Mouse (Mus musculus): ENCODE results near the gene Cadm1.

DNA sequence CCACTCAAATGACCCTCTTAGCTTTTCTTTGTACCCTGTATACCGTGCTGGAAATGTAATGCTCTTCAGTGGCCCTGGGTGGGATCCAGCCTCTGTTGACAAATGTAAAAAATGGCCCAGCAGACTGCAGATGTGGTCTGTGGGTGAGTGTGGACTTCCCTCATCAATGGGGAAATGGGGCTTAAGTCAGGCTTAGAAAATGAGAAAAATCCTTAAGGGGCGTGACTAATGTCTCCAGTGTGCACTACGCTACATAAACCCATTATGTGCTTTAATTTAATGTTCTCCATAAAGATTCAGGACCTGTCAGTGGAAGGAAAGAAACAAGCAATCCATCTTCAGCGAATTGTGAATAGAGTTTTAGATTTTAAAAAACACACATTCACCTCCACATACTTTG, 40.2 kb downstream of the Cadm1 start:
- TF ChIP-seq GATA1 (IDR thresholded peaks at IDR 0.05; ENCODE audit: low read depth, low read length) (no peak), MXI1 (IDR thresholded peaks at IDR 0.05; ENCODE audit: low read depth, low read length) (no peak), USF2 (IDR thresholded peaks at IDR 0.05; ENCODE audit: borderline replicate concordance in 1 of 2, insufficient read depth in 1 of 2, low read depth in 1 of 2, low read length in 2 of 2) (no peak), CTCF (IDR thresholded peaks at IDR 0.05 in 2 of 3, conservative IDR thresholded peaks at IDR 0.05 in 1 of 3; ENCODE audit: control insufficient read depth in 1 of 3, insufficient read depth in 1 of 3, low read depth in 2 of 3, low read length in 3 of 3, poor library complexity in 1 of 3, severe bottlenecking in 1 of 3) (no peak), POLR2AphosphoS2 (IDR thresholded peaks at IDR 0.05; ENCODE audit: low read length) (no peak)
